Mouse (Mus musculus) kidney, embryonic 16.5 days (tissue): ENCODE measurements around the gene Mtif3. TPM values are rescaled to one million over a fixed set of nuclear protein-coding genes. Genes with fewer than 3 reads are reported as not detected.

Source experiments
- ATAC-seq: fragments of 200-750 bp; cut with Nextera tagmentation; 2 replicates; pipeline ENCODE4 v1.8.0; 2017; ENCODE audit warnings: moderate TSS enrichment; ENCODE audit not compliant: low FRiP score, low TSS enrichment
- H3K27ac ChIP-seq: fragments of 300-500 bp; sonication (generic); 2 replicates; pipeline ENCODE4 v1.5.1; 2014; ENCODE audit warnings: low read length
- H3K27me3 ChIP-seq: fragments of 300-500 bp; sonication (generic); 2 replicates; pipeline ENCODE4 v1.6.1; 2014; ENCODE audit warnings: low read length, control low read depth, mixed read lengths; ENCODE audit not compliant: insufficient read depth
- H3K36me3 ChIP-seq: fragments of 300-500 bp; sonication (generic); 2 replicates; pipeline ENCODE4 v1.6.1; 2014; ENCODE audit warnings: low read length, control low read depth, mixed read lengths; ENCODE audit not compliant: insufficient read depth
- H3K4me1 ChIP-seq: fragments of 300-500 bp; sonication (generic); 2 replicates; pipeline ENCODE4 v1.6.1; 2014; ENCODE audit warnings: low read length, control low read depth, mixed read lengths; ENCODE audit not compliant: insufficient read depth
- H3K4me2 ChIP-seq: fragments of 300-500 bp; sonication (generic); replicated peaks from 2 replicates; pipeline ENCODE4 v1.6.1; 2014; ENCODE audit warnings: low read depth, low read length
- H3K4me3 ChIP-seq: fragments of 300-500 bp; sonication (generic); 2 replicates; pipeline ENCODE4 v1.5.1; 2014; ENCODE audit warnings: mild to moderate bottlenecking, low read length
- H3K9ac ChIP-seq: fragments of 300-500 bp; sonication (generic); replicated peaks from 2 replicates; pipeline ENCODE4 v1.6.1; 2014; ENCODE audit warnings: low read length
- H3K9me3 ChIP-seq: fragments of 300-500 bp; sonication (generic); 2 replicates; pipeline ENCODE4 v1.6.1; 2016; ENCODE audit warnings: low read length, control low read depth
- WGBS: fragments of 180-500 bp; shearing (Covaris S2); extraction: QIAGEN DNeasy Blood & Tissue Kit; methylation state at CpG from one replicate; pipeline ENCODE4 v1.1.7; 2014; 5-methylcytosine and 5-hydroxymethylcytosine counted together
- polyA plus RNA-seq: library from polyadenylated mRNA; unstranded; fragments of >200 nt; fragmentation: Nextera tagmentation; extraction: Ambion mirVana; gene quantifications from 2 replicates; pipeline ENCODE4 v1.2.1, GENCODE M21; 2015

Mtif3 gene
- polyA plus RNA-seq, 1 experiment from 2014 or later: 26.0 TPM

DNA sequence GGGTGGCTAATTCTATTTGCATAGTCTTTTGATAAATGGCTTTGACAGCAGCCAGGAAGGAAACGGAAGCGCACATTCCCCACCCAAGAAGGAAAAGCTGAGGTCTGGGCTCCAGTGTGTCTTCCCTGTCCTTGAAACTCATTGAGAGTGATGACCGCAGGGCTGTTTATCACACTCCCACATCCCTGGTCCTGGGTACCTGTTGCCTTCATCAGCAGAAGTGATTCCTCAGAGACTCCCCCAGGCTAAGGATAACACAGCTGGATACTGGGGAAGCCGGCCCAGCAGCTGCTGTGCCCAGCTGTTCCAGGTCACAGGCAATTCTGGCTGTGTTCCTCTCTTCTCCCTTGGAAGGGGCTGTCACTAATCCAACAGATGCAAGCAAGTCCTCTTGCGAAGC is 56.1 kb downstream of the Mtif3 start:
- Histone ChIP-seq H3K9ac (no peak overlapping the region), H3K27me3 (0 out of 2 replicates have a peak, but pooled peaks cover 2% of the 10 kb centered on the region), H3K9me3 (no peaks in the 10 kb centered on the region), H3K4me3 (no peak overlapping the region), H3K4me2 (no peak overlapping the region), H3K27ac (no peak overlapping the region), H3K4me1 (peaks cover 13% of the 10 kb centered on the region; the same call in 1 of the 2 replicates), H3K36me3 (no peaks in the 10 kb centered on the region)
- 13% methylated on average over 5 of the region's 5 CpGs for WGBS
- ATAC-seq: peak; percentile 52; the same call in 1 of the 2 replicates

DNA sequence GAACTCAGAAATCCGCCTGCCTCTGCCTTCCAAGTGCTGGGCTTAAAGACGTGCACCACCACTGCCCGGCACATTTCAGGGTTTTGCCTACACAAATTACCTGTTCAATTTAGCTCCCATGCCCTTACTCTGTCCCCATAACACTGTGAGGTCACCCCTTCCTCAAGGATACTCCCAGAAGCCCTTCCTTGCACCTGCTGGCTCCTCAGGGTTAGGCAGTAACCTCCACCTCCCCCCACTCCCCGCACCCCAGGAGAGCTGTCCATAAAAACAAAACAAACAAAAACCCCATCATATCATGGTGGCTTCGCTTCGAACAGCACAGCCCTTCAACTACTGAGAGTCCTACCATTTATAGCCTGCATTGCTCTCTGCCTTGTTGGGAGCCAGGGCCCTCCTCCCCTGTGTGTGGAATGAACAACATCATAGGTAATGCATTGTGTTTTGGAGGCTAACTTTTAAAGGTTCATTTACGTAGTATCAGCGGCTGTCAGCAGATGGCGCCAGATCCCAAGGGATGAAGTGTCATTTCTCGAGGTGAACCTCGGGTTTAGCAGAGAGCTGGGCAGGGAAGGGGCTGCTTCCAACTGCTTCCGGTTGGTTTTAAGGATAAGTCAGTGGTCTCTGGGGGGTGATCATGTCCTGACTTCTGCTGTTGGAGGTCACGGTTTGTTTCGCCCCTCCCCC is 58.0 kb downstream of the Mtif3 start:
- no peak overlapping the region for H3K27ac ChIP-seq
- whole genome bisulfite sequencing: 24% methylated on average over 14 of the region's 14 CpGs
- 0 out of 2 replicates have a peak, but pooled peaks cover 2% of the 10 kb centered on the region for H3K27me3 ChIP-seq
- peak overlapping the region; percentile 41 for H3K4me2 ChIP-seq
- 0 out of 2 replicates have a peak overlapping the region, but pooled peaks have one; percentile 18 for H3K9ac ChIP-seq
- no peaks in the 10 kb centered on the region for H3K36me3 ChIP-seq
- no peaks in the 10 kb centered on the region for H3K9me3 ChIP-seq
- peak; percentile 56 for ATAC-seq
- H3K4me3 ChIP-seq: no peak overlapping the region
- 0 out of 2 replicates have a peak, but pooled peaks cover 6% of the 10 kb centered on the region for H3K4me1 ChIP-seq

- peak; percentile 39; the same call in 1 of the 2 replicates for ATAC-seq
- Histone ChIP-seq H3K4me1 (0 out of 2 replicates have a peak, but pooled peaks cover 6% of the 10 kb centered on the region), H3K4me2 (no peak overlapping the region), H3K27me3 (peaks cover 2% of the 10 kb centered on the region; the same call in 1 of the 2 replicates), H3K9me3 (no peaks in the 10 kb centered on the region), H3K36me3 (no peaks in the 10 kb centered on the region), H3K9ac (no peak overlapping the region), H3K4me3 (no peak overlapping the region), H3K27ac (no peak overlapping the region)
- 31% methylated on average over 8 of the region's 8 CpGs for WGBS
Measured at GRCm38 (mm10) chr5:146904404-146904803, 59.2 kb downstream of the Mtif3 start.

Other genes starting within 250 kb of the Mtif3 start
- gene Usp12, start 168.8 kb downstream of the Mtif3 start, polyA plus RNA-seq: 22.1 and 23.0 TPM in 2 replicates
- 457 and 459 TPM in 2 replicates for gene Rpl21, start 130.9 kb downstream of the Mtif3 start, polyA plus RNA-seq
- 90.6 and 100 TPM in 2 replicates for gene Rasl11a, start 118.7 kb downstream of the Mtif3 start, polyA plus RNA-seq
- gene Gtf3a, start 15.1 kb downstream of the Mtif3 start, polyA plus RNA-seq: 122 and 128 TPM in 2 replicates
- 16.0 and 17.9 TPM in 2 replicates for gene Lnx2, start 112.8 kb upstream of the Mtif3 start, polyA plus RNA-seq
- 137 and 142 TPM in 2 replicates for gene Polr1d, start 113.2 kb upstream of the Mtif3 start, polyA plus RNA-seq
- gene Gsx1, start 224.9 kb upstream of the Mtif3 start, polyA plus RNA-seq: not detected in 2 replicates